Mouse (Mus musculus) adrenal gland, postnatal 36 days (tissue): ENCODE results near the gene Specc1. TPM values are rescaled to one million over a fixed set of nuclear protein-coding genes. Genes with fewer than 3 reads are reported as not detected.
"Not testable (repeated sequence)": the region's sequence is repeated elsewhere in the genome, so short reads cannot be mapped to it uniquely, and the experiment has no call there.

Source experiments
- DNase-seq, 2 experiments: peaks; one replicate each; pipeline ENCODE4 v3.0.0; 2021; ENCODE audit warnings: mixed read lengths in 1 of 2
- long read RNA-seq, 2 experiments: library from polyadenylated mRNA; stranded (forward); transcript quantifications; one replicate each; pipeline ENCODE4 v2.0.0; 2021; ENCODE audit warnings: borderline sequencing depth in 2 of 2
- total RNA-seq, 2 experiments: library from RNA; stranded (reverse); gene quantifications; 2 replicates each; pipeline ENCODE4 v1.2.3; 2021

The Specc1 gene
- 1 to 10 TPM; 5.7 to 9.9 TPM for total RNA-seq
- long read RNA-seq, experiment 1, partial matches to known transcripts: 0 of 5 reads
- long read RNA-seq, experiment 1, other reads (novel, unspliced or antisense): 4 of 5 reads
- long read RNA-seq, experiment 2: 0 reads

DNA sequence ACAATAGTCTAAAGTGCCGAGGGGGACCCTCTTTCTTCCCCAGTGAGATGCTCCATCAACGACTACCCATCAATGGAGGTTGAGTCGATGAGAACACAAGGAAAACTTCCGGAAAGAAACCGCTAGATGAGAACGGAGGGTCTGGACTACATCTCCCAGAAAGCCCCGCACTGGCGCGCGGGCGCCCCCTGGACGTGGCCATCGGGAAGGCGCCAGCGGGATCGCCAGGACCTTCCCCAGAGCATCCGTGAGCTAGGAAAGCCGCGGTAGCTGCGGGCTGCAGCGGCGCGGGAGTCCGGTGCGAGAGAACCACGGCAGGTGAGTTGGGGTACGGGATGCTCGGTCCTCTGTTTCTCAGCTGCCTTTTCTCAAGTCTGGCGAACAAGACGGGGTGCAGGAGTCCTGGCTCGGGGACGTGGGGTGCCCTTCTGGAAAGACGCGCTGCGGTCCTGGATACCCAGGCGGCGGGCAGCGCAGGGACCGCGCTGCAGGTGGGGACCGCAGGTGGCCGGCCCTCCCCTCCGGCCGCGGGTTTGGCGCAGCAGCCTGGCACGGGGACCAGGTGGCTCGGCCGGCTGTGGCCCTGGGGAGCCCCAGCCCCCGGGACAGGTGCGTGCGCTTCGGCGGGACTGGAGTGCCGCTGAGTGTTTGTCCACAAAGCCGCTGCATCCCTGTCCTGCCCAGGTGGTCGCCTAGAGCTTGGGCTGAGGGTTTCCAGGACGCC, at the start of gene Specc1:
Specc1 (plus strand) TSS at position 192 of the 724 bp plus-strand sequence.
- DNase-seq: peak; percentile 89 to 94

DNA sequence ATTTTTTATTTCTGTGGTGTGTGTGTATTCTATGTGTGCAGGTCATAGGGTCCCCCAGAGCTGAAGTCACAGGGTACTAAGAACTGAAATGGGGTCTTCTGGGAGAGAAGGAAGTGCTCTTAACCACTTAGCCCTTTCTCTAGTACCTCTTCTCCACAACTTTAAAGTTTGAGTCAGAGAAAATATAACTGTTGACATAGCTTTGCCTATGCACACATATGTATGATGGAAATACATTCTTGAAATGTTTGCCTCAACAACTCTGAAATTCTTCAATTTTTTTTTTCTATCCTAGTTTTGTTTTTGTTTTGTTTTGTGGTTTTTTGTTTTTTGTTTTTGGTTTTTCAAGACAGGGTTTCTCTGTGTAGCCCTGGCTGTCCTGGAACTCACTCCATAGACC, 48.2 kb upstream of the Specc1 start:
- DNase-seq: no peak

DNA sequence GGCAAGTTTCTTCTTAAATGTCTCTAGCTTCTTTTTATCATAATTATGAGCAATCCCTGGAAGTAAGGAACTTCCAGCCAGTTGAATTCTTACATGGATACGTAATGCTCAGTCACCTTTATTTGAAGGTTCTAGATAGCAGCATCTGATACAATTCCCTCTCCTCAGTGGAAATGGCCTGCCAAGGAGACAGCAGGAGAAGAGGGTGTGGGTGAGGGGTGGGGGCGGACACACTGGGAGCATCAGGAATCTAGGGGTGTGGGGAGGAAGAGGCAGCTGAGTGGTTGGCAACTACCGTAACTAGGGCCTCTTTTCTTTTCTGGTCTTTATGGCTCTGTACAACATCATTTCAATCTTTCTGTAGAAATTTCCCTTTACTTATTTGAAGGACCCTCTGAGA, 36.9 kb upstream of the Specc1 start:
- DNase-seq: no peak

DNA sequence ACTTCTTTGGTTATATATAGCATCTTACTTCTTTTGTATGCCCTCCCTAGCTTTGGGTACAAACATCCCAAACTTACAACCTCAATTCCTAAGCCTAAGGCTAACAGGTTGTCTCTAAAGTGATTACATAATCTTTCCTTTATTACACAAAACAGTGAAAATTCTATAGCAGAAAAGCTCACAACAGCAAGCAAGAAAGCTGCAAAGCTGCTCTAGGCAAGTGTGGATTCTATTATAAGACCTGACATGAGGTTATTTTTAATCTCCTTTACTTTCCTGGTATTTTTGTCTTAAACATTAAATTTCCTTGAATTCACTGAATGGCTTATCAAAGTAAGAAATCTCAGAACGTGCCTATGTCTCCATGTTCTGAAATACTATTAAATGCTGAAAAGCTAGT, 33.3 kb upstream of the Specc1 start:
- no peak for DNase-seq

DNA sequence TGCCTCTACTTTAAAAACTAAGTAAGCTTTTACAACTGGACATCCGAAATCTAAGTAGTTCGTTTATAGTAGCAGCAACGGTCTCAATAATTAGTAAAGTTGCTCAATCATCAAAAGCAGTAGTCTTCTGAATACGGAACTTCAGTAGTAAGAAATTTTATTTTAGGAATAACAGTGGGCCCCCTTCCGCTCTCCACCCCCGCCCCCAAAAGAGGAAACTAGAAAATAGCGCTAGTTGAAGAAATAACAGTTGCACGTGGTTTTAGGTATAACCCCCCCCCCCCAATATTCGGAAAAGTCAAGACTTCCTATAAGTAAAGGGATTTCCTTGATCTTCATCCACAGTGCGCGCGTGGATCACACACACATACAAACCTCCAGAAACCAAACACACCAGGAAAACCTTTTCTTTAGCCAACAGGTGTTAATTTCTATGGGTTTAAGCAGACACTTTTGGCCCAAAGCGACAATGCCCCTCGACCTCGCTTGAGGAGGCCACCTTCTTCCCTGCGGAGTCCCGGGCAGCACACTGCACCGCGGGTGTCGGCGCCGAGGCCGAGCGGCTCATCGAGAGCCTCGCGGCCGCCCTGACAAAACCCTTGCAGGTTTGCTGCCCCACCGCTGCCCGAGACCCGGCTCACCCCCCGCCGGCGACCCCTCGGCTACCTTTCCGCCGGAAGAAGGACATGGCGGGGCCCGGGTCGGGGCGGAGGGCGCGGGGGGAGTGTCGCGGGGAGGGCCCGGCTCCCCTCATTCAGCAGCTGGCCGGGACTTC, 27.1 kb upstream of the Specc1 start:
- no peak for DNase-seq

DNA sequence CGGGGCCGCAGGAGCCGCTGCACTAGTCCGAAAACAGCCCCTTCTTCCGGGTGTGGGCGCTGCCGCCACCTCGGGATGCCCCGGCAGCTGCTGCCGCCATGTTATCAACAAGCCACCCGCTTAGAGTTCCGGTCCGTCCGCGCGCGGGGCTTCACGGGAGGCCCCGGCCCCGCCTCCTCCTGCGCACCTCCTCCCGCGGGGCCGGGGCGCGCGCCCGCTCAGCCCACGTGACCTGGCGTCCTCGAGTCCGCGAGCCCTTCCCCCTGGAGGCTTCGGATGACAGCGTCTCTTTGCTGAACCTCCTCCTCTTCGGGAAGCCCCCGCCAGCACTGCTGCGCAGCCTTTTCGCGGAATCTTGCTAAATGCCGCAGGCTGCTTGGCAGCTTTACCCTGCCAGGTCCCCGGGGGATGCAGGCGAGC, 26.5 kb upstream of the Specc1 start, which contains the start of gene Akap10:
Akap10 (minus strand) TSS at position 155 of the 420 bp plus-strand sequence.
- peak; percentile 94 to 98 for DNase-seq

DNA sequence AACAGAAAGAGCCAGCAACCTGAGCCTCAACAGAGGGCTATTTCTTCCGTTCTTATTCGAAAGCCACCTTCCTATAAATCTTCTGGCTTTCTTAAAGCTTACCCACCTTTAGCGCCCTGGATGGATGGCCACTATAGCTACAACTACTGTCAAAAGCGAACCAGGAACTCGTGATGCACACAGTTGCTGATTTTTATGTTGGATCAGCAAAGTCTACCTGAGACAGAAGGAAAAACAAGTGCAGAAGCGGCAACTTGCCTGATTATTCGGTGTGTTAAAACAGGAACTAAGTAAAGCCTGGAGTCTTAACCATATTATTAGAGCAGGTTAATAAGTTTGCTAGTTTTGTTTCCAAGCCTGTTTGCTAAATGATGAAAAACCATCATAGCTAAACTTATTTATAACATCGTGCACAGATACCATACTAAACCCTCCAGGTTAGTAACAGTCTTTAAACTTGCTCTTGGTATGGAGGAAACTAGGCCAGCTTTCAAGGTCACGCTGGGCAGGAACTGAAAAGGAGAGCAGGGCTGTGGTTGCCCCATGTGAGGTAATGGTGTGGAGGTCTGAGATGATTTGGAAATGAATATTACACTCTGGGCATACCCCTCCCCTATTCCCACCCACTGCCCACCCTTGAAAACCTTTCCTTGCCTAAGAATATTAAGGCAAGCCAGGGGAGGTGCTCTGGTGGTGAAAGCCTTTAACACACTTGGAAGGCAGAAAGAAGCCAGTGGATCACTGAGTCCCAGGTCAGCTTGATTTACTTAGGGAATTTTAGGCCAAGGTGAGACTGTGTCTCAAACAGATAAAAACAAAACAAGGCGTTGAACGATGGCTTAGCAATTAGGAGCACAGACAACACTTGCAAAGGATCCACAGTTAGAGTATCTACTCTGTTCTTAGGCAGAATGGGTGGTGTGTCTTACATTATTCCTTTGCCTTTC, 25.6 kb upstream of the Specc1 start:
- peak; percentile 24 to 39 for DNase-seq

DNA sequence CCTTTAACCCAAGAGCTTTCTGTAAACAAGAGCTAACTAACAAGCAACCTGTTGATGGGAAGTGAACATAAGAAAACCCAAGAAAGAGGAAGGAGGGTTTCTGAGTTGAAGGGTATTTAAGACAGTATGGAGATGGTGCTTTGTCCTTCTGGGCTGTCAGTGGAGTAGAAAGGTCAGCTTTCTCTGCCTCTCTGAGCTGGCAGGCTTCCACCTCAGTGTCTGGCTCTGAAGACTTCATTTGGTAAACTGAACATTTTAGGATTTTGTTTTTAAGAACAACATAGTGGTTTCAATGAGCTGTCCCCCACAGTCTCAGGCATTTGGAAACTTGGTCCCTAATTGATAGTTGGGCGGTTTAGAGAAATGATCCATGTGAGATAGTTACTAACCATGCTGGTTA, 18.8 kb upstream of the Specc1 start:
- no peak for DNase-seq

DNA sequence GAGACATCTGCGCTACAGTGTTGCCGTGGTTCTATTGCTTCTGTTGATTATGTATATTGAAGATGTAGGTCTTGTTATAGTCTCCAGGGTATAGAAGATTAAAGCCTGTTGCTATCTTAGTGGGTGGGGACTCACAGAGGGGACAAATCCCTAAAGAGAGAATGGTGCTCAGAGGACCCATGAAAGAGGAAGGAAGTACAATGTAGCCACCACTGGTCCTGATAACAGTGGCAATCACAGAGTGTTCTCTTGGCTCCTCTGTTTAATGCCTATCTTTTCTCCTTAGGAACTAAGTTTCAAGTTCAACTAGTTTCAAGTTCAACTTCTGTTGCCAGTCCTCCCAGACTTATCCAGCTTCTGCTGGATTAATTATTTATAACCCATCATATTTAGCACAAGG, 13.7 kb upstream of the Specc1 start:
- DNase-seq: no peak

DNA sequence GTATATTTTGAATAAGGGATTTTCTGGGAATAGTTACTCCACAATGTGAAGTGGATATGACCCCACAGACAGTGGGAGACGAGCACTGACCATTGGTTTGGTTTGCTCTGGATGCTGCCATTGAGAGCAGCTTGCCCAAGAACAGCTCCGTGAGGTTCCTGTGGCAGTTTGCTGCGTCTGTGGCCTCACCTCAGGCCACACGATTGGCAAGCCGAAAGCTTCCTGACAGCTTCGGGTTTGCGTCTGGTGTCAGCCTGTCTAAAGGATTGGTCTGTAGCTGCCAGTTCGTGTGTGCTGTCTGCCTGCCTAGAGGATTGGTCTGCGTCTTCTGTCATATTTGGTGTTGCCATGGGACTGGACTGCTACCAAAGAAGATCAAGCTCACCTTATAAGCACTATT, 12.1 kb upstream of the Specc1 start:
- no peak for DNase-seq

DNA sequence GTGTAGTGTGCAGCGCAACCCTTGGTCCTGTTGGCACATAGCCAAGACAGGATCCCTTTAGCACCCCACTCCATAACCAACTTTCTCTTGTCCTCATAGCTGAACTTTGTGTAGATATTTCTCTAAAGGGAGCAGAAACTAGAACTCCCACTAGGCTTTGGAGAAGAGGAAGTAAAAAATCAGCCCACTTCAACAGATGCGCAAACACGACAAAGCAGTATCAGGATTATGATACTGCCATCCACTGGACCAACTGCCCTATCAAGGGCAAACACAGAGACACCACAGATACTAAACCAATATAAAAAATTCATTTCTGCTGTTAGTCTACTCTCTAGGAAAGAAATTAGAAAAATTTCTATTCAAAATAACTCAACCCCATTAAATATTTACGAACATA, 10.0 kb upstream of the Specc1 start:
- no peak for DNase-seq

DNA sequence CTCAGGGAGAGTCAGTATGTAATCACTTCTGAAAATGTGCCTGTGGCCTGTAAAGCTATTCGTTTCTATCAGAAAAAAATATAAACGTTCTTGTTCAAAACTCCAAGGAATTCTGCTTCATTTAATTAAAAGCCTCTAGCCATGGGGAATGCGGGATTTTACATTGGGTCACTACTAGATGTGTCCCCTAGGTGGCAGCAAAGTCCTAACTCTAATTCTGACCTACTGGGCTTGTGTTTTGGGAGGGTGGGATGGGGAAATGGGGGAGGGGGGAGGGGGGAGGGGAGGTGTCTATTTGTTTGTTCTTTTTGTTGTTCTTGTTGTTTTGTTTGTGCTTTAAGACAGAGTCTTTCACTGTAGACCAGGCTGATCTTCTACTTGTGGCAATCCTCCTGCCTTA, 7.2 kb upstream of the Specc1 start:
- peak in 1 of 2 experiments; percentile 52 for DNase-seq

DNA sequence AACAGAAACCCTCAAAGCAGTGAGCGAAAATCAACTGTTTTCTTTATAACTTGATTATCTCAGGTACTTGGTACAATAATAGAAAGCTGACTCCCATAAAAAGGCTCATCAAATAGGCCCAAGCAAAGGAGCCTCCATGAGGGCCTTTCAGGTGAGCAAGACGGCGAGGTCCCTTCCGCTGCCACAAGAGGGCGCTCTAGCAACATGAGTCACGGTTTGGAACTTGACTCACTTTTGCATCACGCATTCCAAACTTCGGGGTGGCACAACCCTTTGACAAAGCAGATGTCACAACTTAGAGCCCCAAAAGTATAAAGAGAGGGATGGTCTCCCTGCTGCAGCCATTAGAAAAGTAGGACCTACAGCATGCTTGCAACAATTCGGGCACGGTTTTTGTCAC, 5.9 kb upstream of the Specc1 start:
- peak; percentile 88 to 91 for DNase-seq

DNA sequence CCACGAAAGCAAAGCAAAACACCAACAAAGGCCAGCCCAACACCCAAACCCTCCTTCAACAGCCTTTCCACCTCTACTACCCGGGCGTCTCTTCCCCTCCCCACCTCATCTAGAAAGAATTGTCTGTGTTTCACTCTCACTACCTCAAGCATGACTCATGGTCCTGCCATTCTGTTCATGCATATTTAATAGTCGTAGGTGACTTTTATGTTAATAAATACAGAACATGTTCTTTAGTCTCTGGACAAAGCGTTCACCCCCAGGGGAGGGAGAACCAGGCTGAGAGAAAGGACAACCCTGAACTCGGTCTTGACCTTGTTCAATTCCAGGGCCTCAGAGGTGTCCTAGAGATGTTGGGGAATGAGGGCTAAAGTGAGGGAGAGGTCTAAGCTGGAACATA, 1.4 kb upstream of the Specc1 start:
- DNase-seq: no peak

DNA sequence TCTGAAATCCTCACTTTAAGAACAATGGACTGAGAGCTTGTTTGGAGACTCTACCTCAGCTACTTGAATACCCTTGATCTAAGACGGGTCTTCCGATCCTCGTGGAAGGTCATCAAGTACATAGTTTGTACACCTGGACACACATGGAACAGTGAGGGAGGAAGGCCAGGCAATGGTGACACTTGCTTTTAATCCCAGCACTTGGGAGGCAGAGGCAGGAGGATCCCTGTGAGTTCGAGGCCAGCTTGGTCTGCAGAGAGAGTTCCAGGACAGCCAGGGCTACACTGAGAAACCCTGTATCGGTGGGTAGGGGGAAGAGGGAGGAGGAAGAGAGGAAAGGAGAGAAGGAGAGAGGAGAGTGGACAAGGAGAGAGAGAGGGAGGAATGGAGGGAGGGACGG, 612 bp upstream of the Specc1 start:
- no peak for DNase-seq

DNA sequence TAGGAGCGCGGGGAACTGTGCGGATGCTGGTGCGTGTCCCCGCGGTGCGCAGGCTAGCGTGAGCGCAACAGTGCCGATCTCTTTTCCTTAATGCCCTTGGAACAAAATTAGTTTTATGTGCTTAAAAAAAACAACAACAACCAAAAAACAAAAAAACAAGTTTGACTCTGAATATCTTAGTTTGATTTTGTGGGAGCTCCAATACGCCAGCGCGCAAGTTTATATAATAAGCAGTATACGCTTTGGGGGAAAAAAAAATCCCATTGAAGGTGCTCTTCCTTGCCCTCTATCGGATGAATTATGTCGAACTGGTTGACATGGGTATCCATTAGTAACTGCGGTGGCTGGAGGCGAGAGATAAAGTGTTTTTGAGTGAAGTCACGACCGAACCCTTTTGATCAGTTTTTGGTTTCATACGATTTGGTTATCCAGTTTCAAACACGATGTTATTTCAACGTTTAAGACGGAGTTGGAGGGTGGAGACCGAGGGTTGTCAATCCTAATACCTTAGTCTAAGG, 792 bp downstream of the Specc1 start:
- DNase-seq: no peak

DNA sequence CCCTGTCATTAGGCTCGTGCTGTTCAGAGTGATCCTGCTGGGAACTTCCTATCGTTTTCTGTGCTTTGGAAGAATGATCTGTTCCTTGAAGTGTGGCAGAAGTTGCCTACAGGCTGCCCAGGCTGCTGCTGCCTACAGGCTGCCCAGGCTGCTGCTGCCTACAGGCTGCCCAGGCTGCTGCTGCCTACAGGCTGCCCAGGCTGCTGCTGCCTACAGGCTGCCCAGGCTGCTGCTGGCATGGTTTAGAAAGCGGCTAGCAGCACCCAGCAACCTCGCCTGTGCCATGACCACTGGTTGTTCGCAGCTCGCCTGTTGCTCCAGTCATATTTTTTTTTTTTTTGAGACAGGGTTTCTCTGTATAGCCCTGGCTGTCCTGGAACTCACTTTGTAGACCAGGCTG, 2.1 kb downstream of the Specc1 start:
- not testable (repeated sequence) for DNase-seq

DNA sequence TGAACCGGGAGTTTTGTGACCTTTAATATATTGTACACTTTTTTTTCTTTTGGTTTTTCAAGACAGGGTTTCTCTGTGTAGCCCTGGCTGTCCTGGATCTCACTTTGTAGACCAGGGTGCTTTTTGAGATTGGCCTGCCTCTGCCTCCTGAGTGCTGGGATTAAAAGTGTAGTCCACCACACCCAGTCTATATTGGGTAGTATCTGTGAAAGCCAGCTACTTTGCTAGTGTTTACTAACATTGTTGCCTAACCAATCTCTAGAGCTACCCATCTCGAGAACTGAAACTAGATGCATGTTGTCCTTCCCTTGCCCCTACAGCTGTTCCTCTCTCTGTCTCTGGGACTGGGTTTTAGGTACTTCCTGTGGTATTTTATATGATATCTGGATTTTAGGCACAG, 3.5 kb downstream of the Specc1 start:
- no peak for DNase-seq

DNA sequence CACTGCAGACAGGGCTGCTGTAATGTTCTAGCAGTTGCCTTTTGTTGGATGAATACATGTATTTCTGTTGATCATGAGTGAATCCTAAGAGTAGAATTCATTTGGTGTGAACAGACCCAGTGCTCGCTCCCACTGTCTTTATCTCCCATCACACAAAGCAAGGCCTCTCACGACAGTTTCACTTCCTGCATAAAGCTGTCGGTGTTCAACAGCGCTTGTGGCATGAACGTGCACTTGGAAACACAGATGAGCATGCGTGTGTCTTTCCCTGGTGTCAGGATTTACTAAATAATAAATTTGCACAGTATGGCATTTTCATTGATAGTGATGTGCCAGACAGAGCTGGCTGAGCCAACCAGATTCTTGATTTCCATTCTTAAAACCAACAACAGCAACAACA, 6.1 kb downstream of the Specc1 start:
- no peak for DNase-seq

DNA sequence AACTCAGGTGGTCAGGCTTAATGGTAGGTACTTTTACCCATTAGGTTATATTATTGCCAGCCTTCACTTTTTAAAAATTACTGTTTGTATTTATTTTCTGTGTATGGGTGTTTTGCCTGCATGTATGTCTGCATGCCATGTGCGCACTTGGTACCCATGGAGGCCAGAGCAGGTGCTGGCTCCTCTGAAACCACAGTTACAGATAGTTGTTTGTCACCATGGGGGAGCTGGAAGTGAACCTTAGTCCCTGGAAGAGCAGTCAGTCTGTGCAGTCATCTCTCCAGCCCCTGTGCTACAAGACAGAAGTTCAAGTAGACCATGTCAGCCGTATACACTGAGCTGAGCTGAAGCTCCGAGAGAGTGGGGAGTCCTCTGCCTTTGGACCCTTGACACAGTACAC, 6.6 kb downstream of the Specc1 start:
- DNase-seq: no peak

DNA sequence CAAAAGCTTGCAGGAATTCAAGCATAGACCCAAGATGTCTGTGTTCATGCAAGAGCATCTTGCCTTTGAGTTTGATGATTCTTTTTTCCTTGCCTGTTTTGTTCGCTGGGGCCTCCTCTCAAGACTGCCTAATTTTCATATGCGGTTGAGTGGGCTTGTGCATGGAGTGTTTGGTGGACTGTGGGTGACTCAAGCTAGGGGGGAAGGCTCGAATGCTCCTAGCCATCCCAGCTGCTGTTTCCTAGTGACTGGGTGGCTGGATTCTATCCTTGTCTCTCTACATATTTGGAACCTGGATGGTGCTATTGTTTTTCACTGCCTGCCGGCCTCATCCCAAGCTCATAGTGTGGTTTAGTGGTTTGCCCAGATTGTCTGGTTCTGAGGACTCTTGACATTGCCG, 8.0 kb downstream of the Specc1 start:
- DNase-seq: no peak

DNA sequence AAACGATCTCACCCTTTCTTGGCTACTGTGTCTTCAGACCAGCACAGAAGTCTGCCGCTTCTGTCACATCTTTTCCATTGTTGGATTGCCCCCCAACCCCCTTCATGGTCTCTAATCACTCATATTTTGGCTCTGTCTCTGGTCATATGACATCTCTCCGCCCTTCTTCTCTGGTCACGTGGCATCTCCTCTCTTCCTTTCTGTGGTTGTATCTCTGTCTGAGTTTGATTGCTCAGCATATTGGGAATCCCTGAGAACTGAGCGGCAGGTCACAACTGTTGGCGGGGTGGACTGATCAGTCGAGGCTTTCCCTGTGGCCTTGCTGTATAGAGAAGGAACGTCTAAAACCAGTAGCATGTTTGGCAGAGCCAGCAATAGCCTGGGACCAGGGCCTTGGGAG, 10.5 kb downstream of the Specc1 start:
- no peak for DNase-seq
